In the genomic region with DNA sequence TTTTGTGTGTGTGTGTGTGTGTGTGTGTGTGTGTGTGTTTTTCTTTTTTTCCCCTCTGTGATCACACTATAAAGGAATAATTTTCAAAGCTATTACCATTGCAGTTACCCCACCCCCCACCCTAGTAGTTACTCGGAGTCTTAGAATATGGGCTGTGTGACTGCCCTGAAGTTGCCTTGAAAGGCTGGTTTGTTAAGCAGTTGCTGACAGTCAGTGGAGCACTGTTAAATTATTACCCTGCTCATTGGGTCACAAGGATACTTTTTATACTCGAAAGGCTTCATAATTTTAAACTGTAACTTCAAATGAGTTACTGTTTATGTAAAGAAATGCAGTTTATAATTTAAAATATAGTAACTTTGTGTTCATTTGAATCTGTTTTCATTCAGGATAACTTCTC, we compare ENCODE assay signal across 20 mouse cellular contexts. TPM values are rescaled to one million over a fixed set of nuclear protein-coding genes. Genes with fewer than 3 reads are reported as not detected.
DNase-seq lines count a peak whose midpoint lies in the region; TF ChIP-seq lines count a peak whose summit lies in the region.
"Had no signal": no experiment of that assay in that cellular context is flagged by ENCODE, and none has a peak within 500 bp of the region (broad histone marks: within the 10 kb centered on the region; RNA-seq: fewer than 3 reads in every experiment).

No protein-coding gene starts in this region.

- H3K36me3 ChIP-seq in myocyte (ENCODE audit: control insufficient read depth, insufficient read depth): peaks cover 7% of the 10 kb centered on the region

- H3K4me2 ChIP-seq in myocyte (ENCODE audit: low read depth): peak overlapping the region; percentile 83
- H3K4me2 ChIP-seq: forebrain, embryonic 13.5 days had no signal

- no peak for TF ChIP-seq POLR2A in myocyte (IDR thresholded peaks at IDR 0.05; ENCODE audit: insufficient read length, low read depth)

- peaks cover 99% of the 10 kb centered on the region for H3K79me2 ChIP-seq in myocyte (ENCODE audit: control insufficient read depth, insufficient read depth)

- H3K27me3 ChIP-seq in myocyte (ENCODE audit: control insufficient read depth, insufficient read depth, insufficient read length): no peaks in the 10 kb centered on the region
- H3K27me3 ChIP-seq: CH12.LX; embryonic facial prominence, embryonic 12.5 days; forebrain, embryonic 13.5 days; Patski had no signal

- DNase-seq in heart, adult 11 months: peak; percentile 49
- no peak for DNase-seq in heart, postnatal 14 days
- peak; percentile 66 for DNase-seq in kidney, adult 9 months
- no peak for DNase-seq in kidney, adult 11 months
- DNase-seq in kidney, postnatal 36 days: peak; percentile 16 to 37
- DNase-seq in kidney, postnatal 4 days: no peak
- DNase-seq: adrenal gland, adult 8-10 months; adrenal gland, postnatal 14 days; B cell, adult 2 months; cerebellum, adult 11-12 months; cerebellum, adult 2 months; cerebellum, adult 9-10 months; cerebellum, postnatal 10 days; cerebellum, postnatal 25 days had no signal

- no peak overlapping the region for H3ac ChIP-seq in myocyte (ENCODE audit: control insufficient read depth, insufficient read length)

- no peak overlapping the region for H3K4me3 ChIP-seq in myocyte
- H3K4me3 ChIP-seq: embryonic facial prominence, embryonic 10.5 days; embryonic facial prominence, embryonic 12.5 days; forebrain, embryonic 13.5 days had no signal

- intact Hi-C loops in heart, postnatal 14 days (cut with DNase I): no loop called here

TF ChIP-seq in myocyte, 11 proteins besides CTCF, POLR2A, EP300 and RAD21:
- TF ChIP-seq MYOG (IDR thresholded peaks at IDR 0.05; ENCODE audit: control insufficient read depth in 1 of 3, insufficient read depth in 1 of 3, insufficient read length in 2 of 3, low read depth in 2 of 3) (no peak), USF1 (IDR thresholded peaks at IDR 0.05; ENCODE audit: low read depth) (no peak), E2F4 (IDR thresholded peaks at IDR 0.05; ENCODE audit: insufficient read depth) (no peak), TCF12 (IDR thresholded peaks at IDR 0.05; ENCODE audit: insufficient read depth, poor library complexity, severe bottlenecking) (no peak), POLR2AphosphoS2 (IDR thresholded peaks at IDR 0.05; ENCODE audit: insufficient read length, low read depth) (no peak), MAX (IDR thresholded peaks at IDR 0.05; ENCODE audit: low read depth) (no peak), CEBPB (IDR thresholded peaks at IDR 0.05; ENCODE audit: insufficient read depth, poor library complexity, severe bottlenecking) (no peak), TCF3 (IDR thresholded peaks at IDR 0.05; ENCODE audit: insufficient read length, low read depth) (no peak), MYOD1 (IDR thresholded peaks at IDR 0.05; ENCODE audit: control insufficient read depth in 1 of 3, insufficient read length in 2 of 3, low read depth in 2 of 3) (no peak), REST (IDR thresholded peaks at IDR 0.05; ENCODE audit: insufficient read depth, insufficient read length) (no peak)

RNA-seq across cellular contexts. Expression of a gene that starts 5.1 kb away (rescaled TPM):
- 10 to 100 TPM; 20.1 to 23.4 TPM for total RNA-seq in heart, postnatal 14 days (2021)
- polyA plus RNA-seq in myocyte (2012; fragmentation: generic; extraction: Trizol): 24.9 TPM
- total RNA-seq: CH12.LX had no signal

Comparison
In these comparisons a context has a peak if more than half of its experiments do, and no peak if none do; other contexts are left out.
1. DNase-seq: peak in heart, adult 11 months (single experiment), kidney, adult 9 months (single experiment) and kidney, postnatal 36 days (2 of 2); none in heart, postnatal 14 days (0 of 2), kidney, adult 11 months (single experiment) and kidney, postnatal 4 days (0 of 2).